Mouse (Mus musculus) ovary, postnatal 14 days (tissue): ENCODE data around the gene Pltp.
"Not testable (repeated sequence)": the region's sequence is repeated elsewhere in the genome, so short reads cannot be mapped to it uniquely, and the experiment has no call there.

Experiments used
- DNase-seq: peaks from one replicate; pipeline ENCODE4 v3.0.0; 2022; ENCODE audit warnings: low spot score

Pltp gene

GRCm38 (mm10) chr2:164804533-164805331, 52.8 kb downstream of the Pltp start, which contains the start of the genes Acot8 and Zswim3:
Acot8 (minus strand) TSS chr2:164804882.
Zswim3 (plus strand) TSS chr2:164805098.
- DNase-seq, result peak; percentile 98

- no peak for DNase-seq
Measured at GRCm38 (mm10) chr2:164803921-164804313, 53.6 kb downstream of the Pltp start.

- DNase-seq, result no peak
Measured at GRCm38 (mm10) chr2:164803201-164803920, 54.1 kb downstream of the Pltp start.

- DNase-seq, result no peak
Measured at GRCm38 (mm10) chr2:164800252-164801004, 57.1 kb downstream of the Pltp start.

GRCm38 (mm10) chr2:164798554-164798953, 59.0 kb downstream of the Pltp start:
- DNase-seq, result not testable (repeated sequence)

- no peak for DNase-seq
Measured at GRCm38 (mm10) chr2:164795868-164796267, 61.6 kb downstream of the Pltp start.

GRCm38 (mm10) chr2:164794293-164794692, 63.2 kb downstream of the Pltp start:
- peak; percentile 82 for DNase-seq

GRCm38 (mm10) chr2:164793772-164794171, 63.7 kb downstream of the Pltp start:
- DNase-seq, result no peak

- peak; percentile 47 for DNase-seq
Measured at GRCm38 (mm10) chr2:164793236-164793635, 64.3 kb downstream of the Pltp start.

- no peak for DNase-seq
Measured at GRCm38 (mm10) chr2:164792400-164793190, 64.9 kb downstream of the Pltp start.

- no peak for DNase-seq
Measured at GRCm38 (mm10) chr2:164791841-164792261, 65.7 kb downstream of the Pltp start.

- no peak for DNase-seq
Measured at GRCm38 (mm10) chr2:164790451-164790850, 67.1 kb downstream of the Pltp start.
